Mouse (Mus musculus): Measurements from ENCODE around the gene Slc2a4. TPM values are rescaled to one million over a fixed set of nuclear protein-coding genes. Genes with fewer than 3 reads are reported as not detected.

Slc2a4 gene
- polyA plus RNA-seq, 1 experiment = 6.2 TPM

GRCm38 (mm10) chr11:69945216-69945615 is 2.8 kb downstream of the Slc2a4 start:
- 93% methylated on average over 13 of the region's 13 CpGs for WGBS
- Histone ChIP-seq H3K36me3 (ENCODE audit: control insufficient read depth, insufficient read depth, low read length) (no peaks in the 10 kb centered on the region), H3K27me3 (ENCODE audit: control insufficient read depth, insufficient read depth, low read length) (0 out of 2 replicates have a peak, but pooled peaks cover 2% of the 10 kb centered on the region), H3K27ac (ENCODE audit: insufficient read depth, low read length) (no peak overlapping the region), H3K4me3 (ENCODE audit: extremely low read depth, insufficient read depth, insufficient read length) (no peak overlapping the region), H3K4me1 (ENCODE audit: control insufficient read depth, insufficient read depth, insufficient read length) (peaks cover 4% of the 10 kb centered on the region; the same call in 1 of the 2 replicates)
- DNase-seq (ENCODE audit: low read depth in 1 of 2, low spot score in 2 of 2) = no peak
- TF ChIP-seq CTCF (IDR thresholded peaks at IDR 0.05; ENCODE audit: extremely low read depth, insufficient read depth, insufficient read length, insufficient replicate concordance) = no peak
- no peak for TF ChIP-seq POLR2A (IDR thresholded peaks at IDR 0.05; ENCODE audit: low read depth, low read length)

GRCm38 (mm10) chr11:69940962-69941361 is 7.0 kb downstream of the Slc2a4 start:
- TF ChIP-seq POLR2A (IDR thresholded peaks at IDR 0.05; ENCODE audit: low read depth, low read length) = no peak
- no peak for TF ChIP-seq CTCF (IDR thresholded peaks at IDR 0.05; ENCODE audit: extremely low read depth, insufficient read depth, insufficient read length, insufficient replicate concordance)
- no peak for DNase-seq (ENCODE audit: low read depth in 1 of 2, low spot score in 2 of 2)
- Histone ChIP-seq H3K4me1 (ENCODE audit: control insufficient read depth, insufficient read depth, insufficient read length) (peaks cover 2% of the 10 kb centered on the region), H3K36me3 (ENCODE audit: control insufficient read depth, insufficient read depth, low read length) (no peaks in the 10 kb centered on the region), H3K27ac (ENCODE audit: insufficient read depth, low read length) (no peak overlapping the region), H3K27me3 (ENCODE audit: control insufficient read depth, insufficient read depth, low read length) (peaks cover 7% of the 10 kb centered on the region), H3K4me3 (ENCODE audit: extremely low read depth, insufficient read depth, insufficient read length) (no peak overlapping the region)
- WGBS = 98% methylated on average over 4 of the region's 4 CpGs

DNA sequence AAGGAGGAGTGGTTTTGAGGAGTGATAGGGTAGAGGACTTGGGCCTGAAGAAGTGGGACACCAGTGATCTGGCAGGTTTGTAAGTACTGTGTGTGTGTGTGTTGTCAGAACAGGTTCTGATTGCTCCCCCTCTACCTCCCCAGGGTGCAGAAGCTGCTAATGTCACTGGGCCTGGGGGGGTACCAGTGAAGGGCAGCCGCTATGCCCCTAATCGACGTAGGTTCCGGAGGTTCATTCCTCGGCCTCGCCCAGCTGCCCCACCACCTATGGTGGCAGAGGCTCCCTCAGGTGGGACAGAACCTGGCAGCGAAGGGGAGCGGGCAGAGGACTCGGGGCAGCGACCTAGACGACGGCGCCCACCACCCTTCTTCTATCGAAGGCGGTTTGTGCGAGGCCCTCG is 8.3 kb downstream of the Slc2a4 start:
- Histone ChIP-seq H3K36me3 (ENCODE audit: control insufficient read depth, insufficient read depth, low read length) (no peaks in the 10 kb centered on the region), H3K4me1 (ENCODE audit: control insufficient read depth, insufficient read depth, insufficient read length) (peaks cover 12% of the 10 kb centered on the region), H3K4me3 (ENCODE audit: extremely low read depth, insufficient read depth, insufficient read length) (no peak overlapping the region), H3K27me3 (ENCODE audit: control insufficient read depth, insufficient read depth, low read length) (peaks cover 12% of the 10 kb centered on the region), H3K27ac (ENCODE audit: insufficient read depth, low read length) (no peak overlapping the region)
- DNase-seq (ENCODE audit: low read depth in 1 of 2, low spot score in 2 of 2) = no peak
- 94% methylated on average over 17 of the region's 17 CpGs for WGBS
- TF ChIP-seq POLR2A (IDR thresholded peaks at IDR 0.05; ENCODE audit: low read depth, low read length) = no peak
- TF ChIP-seq CTCF (IDR thresholded peaks at IDR 0.05; ENCODE audit: extremely low read depth, insufficient read depth, insufficient read length, insufficient replicate concordance) = no peak

GRCm38 (mm10) chr11:69939181-69939580 is 8.8 kb downstream of the Slc2a4 start:
- Histone ChIP-seq H3K4me3 (ENCODE audit: extremely low read depth, insufficient read depth, insufficient read length) (no peak overlapping the region), H3K27ac (ENCODE audit: insufficient read depth, low read length) (no peak overlapping the region), H3K36me3 (ENCODE audit: control insufficient read depth, insufficient read depth, low read length) (no peaks in the 10 kb centered on the region), H3K4me1 (ENCODE audit: control insufficient read depth, insufficient read depth, insufficient read length) (peaks cover 12% of the 10 kb centered on the region), H3K27me3 (ENCODE audit: control insufficient read depth, insufficient read depth, low read length) (peaks cover 13% of the 10 kb centered on the region)
- WGBS = 74% methylated on average over 5 of the region's 5 CpGs
- TF ChIP-seq CTCF (IDR thresholded peaks at IDR 0.05; ENCODE audit: extremely low read depth, insufficient read depth, insufficient read length, insufficient replicate concordance) = no peak
- TF ChIP-seq POLR2A (IDR thresholded peaks at IDR 0.05; ENCODE audit: low read depth, low read length) = no peak
- DNase-seq (ENCODE audit: low read depth in 1 of 2, low spot score in 2 of 2) = no peak

- DNase-seq (ENCODE audit: low read depth in 1 of 2, low spot score in 2 of 2) = no peak
- Histone ChIP-seq H3K4me1 (ENCODE audit: control insufficient read depth, insufficient read depth, insufficient read length) (peaks cover 12% of the 10 kb centered on the region), H3K27ac (ENCODE audit: insufficient read depth, low read length) (no peak overlapping the region), H3K27me3 (ENCODE audit: control insufficient read depth, insufficient read depth, low read length) (peaks cover 13% of the 10 kb centered on the region), H3K36me3 (ENCODE audit: control insufficient read depth, insufficient read depth, low read length) (no peaks in the 10 kb centered on the region), H3K4me3 (ENCODE audit: extremely low read depth, insufficient read depth, insufficient read length) (no peak overlapping the region)
- WGBS = 67% methylated on average over 9 of the region's 9 CpGs
- TF ChIP-seq POLR2A (IDR thresholded peaks at IDR 0.05; ENCODE audit: low read depth, low read length) (no peak), CTCF (IDR thresholded peaks at IDR 0.05; ENCODE audit: extremely low read depth, insufficient read depth, insufficient read length, insufficient replicate concordance) (no peak)
Measured at GRCm38 (mm10) chr11:69938401-69938979, 9.5 kb downstream of the Slc2a4 start.

GRCm38 (mm10) chr11:69937834-69938233 is 10.2 kb downstream of the Slc2a4 start:
- no peak overlapping the region for H3K4me3 ChIP-seq (ENCODE audit: extremely low read depth, insufficient read depth, insufficient read length)
- H3K27ac ChIP-seq (ENCODE audit: insufficient read depth, low read length) = no peak overlapping the region
- H3K27me3 ChIP-seq (ENCODE audit: control insufficient read depth, insufficient read depth, low read length) = peaks cover 13% of the 10 kb centered on the region
- TF ChIP-seq POLR2A (IDR thresholded peaks at IDR 0.05; ENCODE audit: low read depth, low read length) = no peak
- TF ChIP-seq CTCF (IDR thresholded peaks at IDR 0.05; ENCODE audit: extremely low read depth, insufficient read depth, insufficient read length, insufficient replicate concordance) = no peak
- DNase-seq (ENCODE audit: low read depth in 1 of 2, low spot score in 2 of 2) = no peak
- H3K4me1 ChIP-seq (ENCODE audit: control insufficient read depth, insufficient read depth, insufficient read length) = peaks cover 12% of the 10 kb centered on the region
- H3K36me3 ChIP-seq (ENCODE audit: control insufficient read depth, insufficient read depth, low read length) = no peaks in the 10 kb centered on the region
- 88% methylated on average over 5 of the region's 5 CpGs for WGBS

DNA sequence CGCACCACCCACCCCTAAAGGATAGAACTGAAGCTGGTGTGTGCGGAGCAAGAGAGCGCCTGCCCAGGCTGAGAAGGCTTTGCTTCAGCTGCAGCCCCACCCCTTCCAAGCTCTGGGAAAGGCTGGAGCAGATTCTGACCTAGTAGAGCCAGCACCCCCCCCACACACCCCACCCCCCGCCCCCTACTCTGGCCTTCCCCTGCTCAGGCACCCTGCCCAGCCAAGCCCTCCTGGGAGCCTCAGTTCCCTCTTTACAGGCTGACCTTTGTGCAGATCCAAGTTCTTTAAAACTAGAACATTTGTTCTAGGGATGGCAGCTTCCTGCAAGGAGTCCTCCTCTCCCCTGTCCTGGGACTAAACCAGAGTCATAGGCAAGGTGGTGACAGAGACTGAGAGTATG is 10.6 kb downstream of the Slc2a4 start:
- TF ChIP-seq POLR2A (IDR thresholded peaks at IDR 0.05; ENCODE audit: low read depth, low read length) (no peak), CTCF (IDR thresholded peaks at IDR 0.05; ENCODE audit: extremely low read depth, insufficient read depth, insufficient read length, insufficient replicate concordance) (no peak)
- no peak overlapping the region for H3K27ac ChIP-seq (ENCODE audit: insufficient read depth, low read length)
- 55% methylated on average over 4 of the region's 4 CpGs for WGBS
- H3K27me3 ChIP-seq (ENCODE audit: control insufficient read depth, insufficient read depth, low read length) = peaks cover 13% of the 10 kb centered on the region
- peaks cover 12% of the 10 kb centered on the region for H3K4me1 ChIP-seq (ENCODE audit: control insufficient read depth, insufficient read depth, insufficient read length)
- DNase-seq (ENCODE audit: low read depth in 1 of 2, low spot score in 2 of 2) = no peak
- H3K4me3 ChIP-seq (ENCODE audit: extremely low read depth, insufficient read depth, insufficient read length) = no peak overlapping the region
- H3K36me3 ChIP-seq (ENCODE audit: control insufficient read depth, insufficient read depth, low read length) = no peaks in the 10 kb centered on the region

Measured in spleen, adult 2 months (tissue).